Mouse (Mus musculus) lung, embryonic 16.5 days (tissue): ENCODE results near the gene Prlh. TPM values are rescaled to one million over a fixed set of nuclear protein-coding genes. Genes with fewer than 3 reads are reported as not detected.
A peak's percentile ranks its signal among the peaks of the same experiment; 100 is the strongest.

Experiments used
- ATAC-seq: fragments of 200-750 bp; cut with Nextera tagmentation; 2 replicates; pipeline ENCODE4 v1.8.0; 2017; ENCODE audit warnings: low read depth, mild to moderate bottlenecking, moderate library complexity
- H3K27ac ChIP-seq: fragments of 300-500 bp; sonication (generic); 2 replicates; pipeline ENCODE4 v1.5.1; 2014; ENCODE audit warnings: mild to moderate bottlenecking, control low read depth, low read length
- H3K27me3 ChIP-seq: fragments of 300-500 bp; sonication (generic); 2 replicates; pipeline ENCODE4 v1.6.1; 2014; ENCODE audit warnings: low read depth, low read length, mixed read lengths; ENCODE audit not compliant: control insufficient read depth, insufficient read depth
- H3K36me3 ChIP-seq: fragments of 300-500 bp; sonication (generic); 2 replicates; pipeline ENCODE4 v1.6.1; 2014; ENCODE audit warnings: low read length; ENCODE audit not compliant: control insufficient read depth, insufficient read depth
- H3K4me1 ChIP-seq: fragments of 300-500 bp; sonication (generic); replicated peaks from 2 replicates; pipeline ENCODE4 v1.6.1; 2014; ENCODE audit warnings: low read length, mixed read lengths; ENCODE audit not compliant: control insufficient read depth, insufficient read depth
- H3K4me2 ChIP-seq: fragments of 300-500 bp; sonication (generic); 2 replicates; pipeline ENCODE4 v1.6.1; 2014; ENCODE audit warnings: low read depth, low read length, control low read depth
- H3K4me3 ChIP-seq: fragments of 300-500 bp; sonication (generic); 2 replicates; pipeline ENCODE4 v1.5.1; 2014; ENCODE audit warnings: mild to moderate bottlenecking, low read length, control low read depth
- H3K9ac ChIP-seq: fragments of 300-500 bp; sonication (generic); 2 replicates; pipeline ENCODE4 v1.6.1; 2014; ENCODE audit warnings: low read length, control low read depth
- H3K9me3 ChIP-seq: fragments of 300-500 bp; sonication (generic); 2 replicates; pipeline ENCODE4 v1.6.1; 2016; ENCODE audit warnings: low read length; ENCODE audit not compliant: control insufficient read depth
- WGBS: fragments of 180-500 bp; shearing (Covaris S2); extraction: QIAGEN DNeasy Blood & Tissue Kit; methylation state at CpG from one replicate; pipeline ENCODE4 v1.1.7; 2014; 5-methylcytosine and 5-hydroxymethylcytosine counted together
- polyA plus RNA-seq: library from polyadenylated mRNA; unstranded; fragments of >200 nt; fragmentation: Nextera tagmentation; extraction: Ambion mirVana; gene quantifications from 2 replicates; pipeline ENCODE4 v1.2.1, GENCODE M21; 2015

Gene Prlh
- polyA plus RNA-seq, 1 experiment from 2014 or later, result not detected

DNA sequence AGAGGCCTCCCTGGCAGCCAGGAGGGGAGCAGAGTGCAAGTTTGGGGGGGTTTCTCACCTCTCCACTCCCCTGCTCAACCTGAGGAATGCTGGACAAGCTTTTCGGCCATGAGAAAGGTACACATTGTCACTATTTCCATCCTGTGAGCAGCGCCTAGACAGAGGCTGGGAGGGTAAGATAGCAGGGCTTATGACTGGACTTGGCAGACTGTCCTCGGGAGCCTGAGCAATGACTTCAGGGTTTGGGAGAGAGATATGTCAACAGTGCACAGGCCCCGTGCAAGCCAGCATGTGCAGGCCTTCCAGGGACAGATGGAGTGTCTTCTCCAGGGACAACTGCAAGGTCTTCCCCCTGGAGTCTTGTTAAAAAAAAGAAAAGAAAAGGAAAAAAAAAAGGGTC, 12.9 kb upstream of the Prlh start:
- Histone ChIP-seq H3K4me1 (no peaks in the 10 kb centered on the region), H3K27ac (no peak overlapping the region), H3K36me3 (no peaks in the 10 kb centered on the region), H3K9ac (no peak overlapping the region), H3K9me3 (no peaks in the 10 kb centered on the region), H3K27me3 (no peaks in the 10 kb centered on the region), H3K4me3 (no peak overlapping the region), H3K4me2 (no peak overlapping the region)
- no peak for ATAC-seq
- 57% methylated on average over 4 of the region's 4 CpGs for WGBS

DNA sequence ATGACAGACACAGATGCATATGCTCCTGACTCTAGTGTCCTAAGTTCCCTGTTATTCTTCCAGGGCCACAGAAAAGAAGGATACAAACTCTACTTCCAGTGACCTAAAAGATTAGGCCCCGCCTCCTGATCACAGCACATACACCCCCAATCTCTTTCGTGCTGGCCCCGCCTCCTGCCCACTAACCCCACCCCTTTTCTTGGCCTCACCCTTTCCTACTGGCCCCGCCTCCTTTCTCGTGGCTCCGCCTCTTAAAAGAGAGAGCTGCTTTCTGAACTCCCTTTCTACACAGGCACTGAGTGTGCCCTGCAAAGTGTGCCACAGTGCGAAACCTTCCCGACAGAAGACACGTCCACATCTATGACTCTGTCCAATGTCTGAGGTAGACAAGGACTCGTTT, 7.7 kb upstream of the Prlh start:
- ATAC-seq, result no peak

DNA sequence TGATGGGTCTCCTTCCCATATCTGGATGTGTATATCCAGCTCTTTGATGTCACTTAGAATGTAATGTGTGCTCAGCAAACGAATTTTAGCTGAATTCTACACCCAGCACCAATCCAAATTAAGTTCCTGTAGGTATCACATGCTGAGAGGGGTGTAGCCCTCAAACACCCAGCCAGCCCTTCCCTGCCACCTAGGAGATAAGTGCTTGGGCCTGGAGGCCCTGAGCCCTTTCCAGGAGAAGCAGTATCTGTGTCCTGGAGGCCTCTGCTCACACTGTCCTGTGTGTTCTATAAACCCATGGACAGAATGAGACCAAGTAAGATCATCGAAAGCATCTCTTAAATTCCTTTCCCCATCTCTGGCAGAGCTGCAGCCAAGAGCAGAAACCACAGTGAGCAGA, 5.7 kb upstream of the Prlh start:
- H3K27me3 ChIP-seq, result no peaks in the 10 kb centered on the region
- H3K9ac ChIP-seq, result no peak overlapping the region
- no peak overlapping the region for H3K4me3 ChIP-seq
- H3K9me3 ChIP-seq, result no peaks in the 10 kb centered on the region
- H3K4me2 ChIP-seq, result no peak overlapping the region
- WGBS, result 55% methylated on average over 2 of the region's 2 CpGs
- no peak for ATAC-seq
- no peaks in the 10 kb centered on the region for H3K36me3 ChIP-seq
- no peaks in the 10 kb centered on the region for H3K4me1 ChIP-seq
- no peak overlapping the region for H3K27ac ChIP-seq

More for the DNA sequence above, 7.7 kb upstream of the Prlh start:
- Histone ChIP-seq H3K4me3 (no peak overlapping the region), H3K9ac (no peak overlapping the region), H3K27ac (no peak overlapping the region), H3K9me3 (no peaks in the 10 kb centered on the region), H3K4me1 (no peaks in the 10 kb centered on the region), H3K4me2 (no peak overlapping the region), H3K27me3 (no peaks in the 10 kb centered on the region), H3K36me3 (no peaks in the 10 kb centered on the region)
- 63% methylated on average over 10 of the region's 10 CpGs for WGBS

DNA sequence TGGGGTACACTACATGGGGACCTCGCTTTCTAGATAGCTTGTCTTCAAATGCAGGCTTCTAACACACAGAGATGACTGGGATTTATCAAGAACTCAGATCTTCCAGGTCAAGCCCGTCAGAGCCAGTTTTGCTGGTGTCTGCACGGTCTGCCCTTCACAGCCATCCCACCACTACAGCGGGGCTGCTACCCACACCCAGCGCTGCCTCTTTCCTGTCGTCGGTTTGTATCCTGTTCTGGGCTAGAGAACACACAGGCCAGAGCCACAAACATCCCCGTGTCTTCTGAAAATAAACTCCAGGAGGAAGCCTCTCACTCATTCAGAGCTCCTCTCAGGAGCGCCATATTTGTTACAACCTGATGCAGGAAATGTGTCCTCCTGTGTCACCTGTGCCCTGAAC, 3.6 kb upstream of the Prlh start:
- Histone ChIP-seq H3K27me3 (no peaks in the 10 kb centered on the region), H3K9me3 (no peaks in the 10 kb centered on the region), H3K4me2 (no peak overlapping the region), H3K27ac (no peak overlapping the region), H3K4me3 (no peak overlapping the region), H3K9ac (no peak overlapping the region), H3K4me1 (peaks cover 5% of the 10 kb centered on the region), H3K36me3 (no peaks in the 10 kb centered on the region)
- 35% methylated on average over 9 of the region's 9 CpGs for WGBS
- ATAC-seq, result 0 out of 2 replicates have a peak, but pooled peaks have one; percentile 38

DNA sequence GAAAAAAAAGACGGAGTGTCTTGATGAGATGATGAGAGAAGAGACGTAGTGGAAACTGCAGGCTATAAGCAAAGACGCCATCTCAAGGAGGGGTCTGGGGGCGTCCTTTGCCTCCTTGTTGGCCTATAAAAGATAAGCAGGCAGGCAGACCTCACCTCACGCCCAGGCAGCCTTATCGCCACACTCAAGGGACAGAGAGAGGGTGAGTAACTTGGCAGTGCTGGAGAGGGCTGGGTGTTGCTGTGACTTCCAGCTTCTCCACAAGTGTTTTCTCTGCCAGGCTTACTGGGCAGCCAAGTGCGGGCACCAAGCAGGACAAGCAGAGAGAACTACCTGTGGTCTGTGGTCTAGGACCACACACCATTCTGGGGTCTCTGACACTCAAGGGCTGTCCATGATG, 1.2 kb upstream of the Prlh start:
- ATAC-seq, result no peak
- H3K4me2 ChIP-seq, result no peak overlapping the region
- no peak overlapping the region for H3K9ac ChIP-seq
- peaks cover 5% of the 10 kb centered on the region for H3K4me1 ChIP-seq
- no peaks in the 10 kb centered on the region for H3K9me3 ChIP-seq
- no peak overlapping the region for H3K4me3 ChIP-seq
- no peaks in the 10 kb centered on the region for H3K27me3 ChIP-seq
- no peak overlapping the region for H3K27ac ChIP-seq
- H3K36me3 ChIP-seq, result no peaks in the 10 kb centered on the region
- WGBS, result 49% methylated on average over 7 of the region's 7 CpGs

DNA sequence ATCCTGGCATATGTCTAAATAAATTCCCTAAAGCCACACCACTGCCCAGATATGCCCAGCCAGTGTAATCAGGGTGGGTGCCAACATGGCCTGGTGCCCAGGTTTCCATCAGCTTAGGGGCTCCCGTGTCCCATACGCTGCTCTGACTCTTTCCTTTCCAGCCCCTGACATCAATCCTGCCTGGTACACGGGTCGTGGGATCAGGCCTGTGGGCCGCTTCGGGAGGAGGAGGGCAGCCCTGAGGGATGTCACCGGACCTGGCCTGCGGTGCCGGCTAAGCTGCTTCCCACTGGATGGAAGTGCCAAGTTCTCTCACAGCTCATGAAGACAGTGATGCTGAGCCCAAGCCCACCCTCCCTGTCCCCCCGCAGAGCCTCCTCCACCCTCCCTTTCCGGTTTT, 780 bp downstream of the Prlh start:
- no peak overlapping the region for H3K27ac ChIP-seq
- no peak overlapping the region for H3K4me2 ChIP-seq
- H3K36me3 ChIP-seq, result no peaks in the 10 kb centered on the region
- no peak overlapping the region for H3K4me3 ChIP-seq
- no peak overlapping the region; the same call in 1 of the 2 replicates for H3K9ac ChIP-seq
- 59% methylated on average over 11 of the region's 11 CpGs for WGBS
- H3K27me3 ChIP-seq, result no peaks in the 10 kb centered on the region
- H3K4me1 ChIP-seq, result peaks cover 5% of the 10 kb centered on the region
- ATAC-seq, result no peak
- no peaks in the 10 kb centered on the region for H3K9me3 ChIP-seq

DNA sequence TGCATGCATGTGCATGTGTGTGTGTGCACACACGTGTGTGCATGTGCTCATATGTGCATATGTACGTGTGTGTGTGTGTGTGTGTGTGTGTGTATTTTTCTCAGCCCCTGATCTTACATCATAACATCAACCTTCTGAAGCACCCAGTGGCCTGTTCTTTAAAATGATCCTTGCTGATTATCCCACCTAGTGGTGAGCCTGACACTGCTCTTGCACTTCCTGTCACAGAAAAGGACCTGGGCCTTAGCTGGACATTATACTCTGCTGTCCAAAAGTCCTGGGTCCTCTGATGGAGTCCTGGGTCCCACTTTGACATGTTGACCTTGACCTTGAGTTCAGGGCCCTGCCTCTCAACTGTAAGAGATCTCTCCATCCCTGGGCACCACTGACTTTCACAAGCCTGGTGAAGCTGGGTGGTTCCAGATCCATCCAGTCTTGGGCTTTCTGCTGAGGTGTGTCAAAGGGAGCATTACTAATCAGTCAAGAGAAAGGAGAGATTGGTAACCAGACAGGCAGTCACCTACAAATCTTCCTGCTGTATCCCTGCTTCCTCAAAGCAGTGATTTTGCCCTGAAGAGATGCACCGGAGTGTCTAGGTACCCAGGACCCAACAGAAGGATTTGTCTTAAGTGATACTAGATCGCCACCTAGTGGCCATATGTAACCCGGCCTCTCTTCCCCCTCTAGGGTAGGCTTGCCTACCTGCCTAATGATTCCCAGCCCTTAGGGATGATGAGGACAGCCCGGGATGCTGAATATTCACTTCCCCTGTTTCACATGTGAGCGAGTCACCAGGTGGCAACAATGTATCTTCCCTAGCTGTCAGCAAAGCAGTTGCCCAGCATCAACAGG, 3.6 kb downstream of the Prlh start:
- Histone ChIP-seq H3K4me3 (no peak overlapping the region), H3K36me3 (no peaks in the 10 kb centered on the region), H3K9me3 (no peaks in the 10 kb centered on the region), H3K9ac (no peak overlapping the region), H3K4me1 (peaks cover 5% of the 10 kb centered on the region), H3K4me2 (no peak overlapping the region), H3K27ac (no peak overlapping the region), H3K27me3 (no peaks in the 10 kb centered on the region)
- whole genome bisulfite sequencing, result 31% methylated on average over 7 of the region's 7 CpGs
- ATAC-seq, result peak; percentile 84

DNA sequence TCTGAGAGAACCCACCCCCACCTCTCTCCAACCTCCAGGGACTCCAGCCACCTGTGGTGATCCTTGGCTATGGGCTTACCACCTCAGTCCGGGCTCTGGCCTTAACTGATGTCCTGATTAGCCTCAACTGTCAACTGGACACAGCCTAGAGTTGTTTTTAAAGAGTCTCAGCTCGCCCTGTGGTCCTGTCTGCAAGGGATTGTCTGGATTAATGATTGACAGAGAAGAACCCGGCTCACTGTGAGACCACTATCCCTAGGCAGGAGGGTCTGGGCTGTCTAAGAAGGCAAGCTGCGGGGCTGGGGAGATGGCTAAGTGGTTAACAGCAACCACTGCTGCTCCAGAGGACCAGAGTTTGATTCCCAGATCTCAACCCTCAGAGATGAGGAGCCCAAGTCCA, 9.6 kb downstream of the Prlh start:
- no peak for ATAC-seq
- no peak overlapping the region for H3K9ac ChIP-seq
- H3K4me2 ChIP-seq, result no peak overlapping the region
- H3K4me3 ChIP-seq, result no peak overlapping the region
- H3K27me3 ChIP-seq, result no peaks in the 10 kb centered on the region
- WGBS, result 24% methylated on average over 4 of the region's 4 CpGs
- H3K27ac ChIP-seq, result peak overlapping the region; percentile 18
- H3K9me3 ChIP-seq, result no peaks in the 10 kb centered on the region
- H3K36me3 ChIP-seq, result no peaks in the 10 kb centered on the region
- H3K4me1 ChIP-seq, result peaks cover 15% of the 10 kb centered on the region

DNA sequence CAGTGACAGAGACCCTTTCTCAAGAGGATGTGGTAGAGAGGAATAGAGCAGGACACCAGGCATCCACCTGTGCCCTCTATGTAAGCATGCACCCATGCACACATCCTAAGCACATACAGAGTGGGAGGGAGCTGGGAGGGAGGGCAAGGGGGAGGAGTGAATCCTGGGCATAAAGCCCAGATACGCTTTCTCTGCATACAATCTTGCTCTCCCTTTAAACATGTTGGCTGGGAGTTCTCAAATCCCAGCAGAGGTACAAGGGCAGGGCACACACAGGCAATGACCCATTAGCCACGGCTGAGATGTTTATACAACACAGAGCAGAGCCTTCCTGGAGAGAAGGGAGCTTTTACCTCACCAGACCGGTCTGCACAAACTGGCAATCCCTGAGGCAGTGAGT, 10.1 kb downstream of the Prlh start:
- 2% methylated on average over 3 of the region's 3 CpGs for WGBS
- peak overlapping the region; percentile 18 for H3K27ac ChIP-seq

More for the DNA sequence above, 10.1 kb downstream of the Prlh start:
- H3K4me1 ChIP-seq, result peaks cover 18% of the 10 kb centered on the region
- ATAC-seq, result peak; percentile 88
- H3K4me3 ChIP-seq, result no peak overlapping the region
- no peak overlapping the region for H3K9ac ChIP-seq
- no peaks in the 10 kb centered on the region for H3K27me3 ChIP-seq
- H3K4me2 ChIP-seq, result no peak overlapping the region
- no peaks in the 10 kb centered on the region for H3K9me3 ChIP-seq
- no peaks in the 10 kb centered on the region for H3K36me3 ChIP-seq
